Mouse (Mus musculus) heart, postnatal 25 days (tissue): ENCODE data around the gene Tmem132e. TPM values are rescaled to one million over a fixed set of nuclear protein-coding genes. Genes with fewer than 3 reads are reported as not detected.

Experiments
- DNase-seq: peaks from one replicate; pipeline ENCODE4 v3.0.0; 2022; ENCODE audit warnings: low spot score
- intact Hi-C: fragments of 180-260 bp; cut with DNase I; formaldehyde crosslinking; loops from one replicate; pipeline ENCODE4 v1.15.1; 2025
- total RNA-seq, 2 experiments: library from RNA; stranded (reverse); gene quantifications; 2 replicates each; pipeline ENCODE4 v1.2.3; 2021

The Tmem132e gene
- total RNA-seq, 2 experiments from 2014 or later: 0.18 to 0.22 TPM

- no peak for DNase-seq
- intact Hi-C loops: no loop called here
These were observed 34.8 kb downstream of the Tmem132e start for GRCm38 (mm10) chr11:82423521-82423920.

- no peak for DNase-seq
- intact Hi-C loops: no loop called here
These were observed 40.1 kb downstream of the Tmem132e start for GRCm38 (mm10) chr11:82428801-82429200.

- DNase-seq: no peak
- intact Hi-C loops: no loop called here
These were observed 45.6 kb downstream of the Tmem132e start for GRCm38 (mm10) chr11:82434091-82434831.

- no peak for DNase-seq
- intact Hi-C loops: no loop called here
These were observed 46.1 kb downstream of the Tmem132e start for GRCm38 (mm10) chr11:82434832-82435182.

- intact Hi-C loops: no loop called here
- no peak for DNase-seq
These were observed 59.8 kb downstream of the Tmem132e start for GRCm38 (mm10) chr11:82448485-82448884.

- intact Hi-C loops: no loop called here
- DNase-seq: no peak
These were observed 63.8 kb downstream of the Tmem132e start for GRCm38 (mm10) chr11:82452516-82452915.

GRCm38 (mm10) chr11:82453230-82453629, 64.5 kb downstream of the Tmem132e start:
- no peak for DNase-seq
- intact Hi-C loops: no loop called here

- intact Hi-C loops: no loop called here
- DNase-seq: no peak
These were observed 72.6 kb downstream of the Tmem132e start for GRCm38 (mm10) chr11:82461326-82461725.

- intact Hi-C loops: no loop called here
- DNase-seq: no peak
These were observed 76.8 kb downstream of the Tmem132e start for GRCm38 (mm10) chr11:82465536-82465935.

GRCm38 (mm10) chr11:82467218-82467617, 78.5 kb downstream of the Tmem132e start:
- intact Hi-C loops: no loop called here
- no peak for DNase-seq

- intact Hi-C loops: no loop called here
These were observed 82.4 kb downstream of the Tmem132e start for GRCm38 (mm10) chr11:82471076-82471475.

GRCm38 (mm10) chr11:82473137-82473621, 84.5 kb downstream of the Tmem132e start:
- DNase-seq: no peak
- intact Hi-C loops: no loop called here

More at GRCm38 (mm10) chr11:82471076-82471475, 82.4 kb downstream of the Tmem132e start:
- no peak for DNase-seq

- intact Hi-C loops: no loop called here
These were observed 87.4 kb downstream of the Tmem132e start for GRCm38 (mm10) chr11:82476092-82476491.

GRCm38 (mm10) chr11:82477412-82477811, 88.7 kb downstream of the Tmem132e start:
- intact Hi-C loops: no loop called here
- no peak for DNase-seq

More at GRCm38 (mm10) chr11:82476092-82476491, 87.4 kb downstream of the Tmem132e start:
- DNase-seq: no peak

- intact Hi-C loops: no loop called here
- no peak for DNase-seq
These were observed 92.2 kb downstream of the Tmem132e start for GRCm38 (mm10) chr11:82480941-82481340.

GRCm38 (mm10) chr11:82487359-82488086, 98.8 kb downstream of the Tmem132e start:
- no peak for DNase-seq
- intact Hi-C loops: no loop called here

- intact Hi-C loops: no loop called here
- DNase-seq: no peak
These were observed 102.2 kb downstream of the Tmem132e start for GRCm38 (mm10) chr11:82490896-82491295.
